Mouse (Mus musculus) stomach, postnatal 0 days (tissue): Measurements from ENCODE around the gene Spag17.

Experiments used
- CTCF ChIP-seq: IDR thresholded peaks from 2 replicates; pipeline ENCODE4 v1.5.1; 2016; ENCODE audit warnings: antibody characterized with exemption, low read depth, mild to moderate bottlenecking, moderate library complexity
- EP300 ChIP-seq: optimal IDR thresholded peaks from 2 replicates; pipeline ENCODE3; 2016; ENCODE audit warnings: antibody characterized with exemption

DNA sequence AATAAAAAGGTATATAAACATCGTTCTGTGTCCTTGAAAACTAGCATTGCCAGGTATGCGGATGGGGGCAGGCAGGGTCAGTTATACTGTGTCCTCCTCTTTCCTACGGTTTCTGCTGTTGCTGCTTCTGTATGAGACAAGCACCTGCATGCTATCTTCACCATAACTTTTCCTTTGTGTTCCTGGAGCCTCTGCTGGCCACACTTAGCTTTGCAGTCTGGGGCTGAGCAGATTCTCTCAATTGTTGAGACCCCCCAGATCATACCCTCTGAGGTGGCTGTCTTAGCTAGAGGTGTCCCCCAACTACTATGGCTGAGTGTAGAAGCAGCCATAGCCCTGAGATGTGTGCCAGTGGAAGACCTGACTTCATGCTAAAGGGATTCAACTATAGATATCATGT, 37.7 kb downstream of the Spag17 start:
- TF ChIP-seq CTCF = peak; percentile 35
- TF ChIP-seq EP300 = no peak
